Mouse (Mus musculus) bone marrow, adult 2 months (tissue): ENCODE results near the gene Prkci. TPM values are rescaled to one million over a fixed set of nuclear protein-coding genes. Genes with fewer than 3 reads are reported as not detected.

Experiments used
- H3K27ac ChIP-seq: fragments of 200-500 bp; 2 replicates; pipeline ENCODE4 v1.5.1; 2012; ENCODE audit warnings: low read depth, mild to moderate bottlenecking, control low read depth, inconsistent platforms, low read length; ENCODE audit not compliant: control insufficient read depth, poor library complexity, insufficient read depth
- H3K4me1 ChIP-seq: fragments of 200-500 bp; 2 replicates; pipeline ENCODE4 v1.6.1; 2011; ENCODE audit warnings: low read length; ENCODE audit not compliant: control insufficient read depth, insufficient read depth
- H3K4me3 ChIP-seq: fragments of 200-500 bp; replicated peaks from 2 replicates; pipeline ENCODE3; 2011; ENCODE audit warnings: mild to moderate bottlenecking, low read depth, low read length, control low read depth; ENCODE audit not compliant: control insufficient read depth
- CTCF ChIP-seq: fragments of 200-500 bp; IDR thresholded peaks from 2 replicates; pipeline ENCODE4 v1.5.1; 2011; ENCODE audit warnings: low read length, control low read depth; ENCODE audit not compliant: control insufficient read depth, insufficient read depth
- POLR2A ChIP-seq: fragments of 200-500 bp; IDR thresholded peaks from 2 replicates; pipeline ENCODE4 v1.6.1; 2011; ENCODE audit warnings: low read depth, mild to moderate bottlenecking, control low read depth, low read length, borderline replicate concordance; ENCODE audit not compliant: control insufficient read depth
- WGBS: fragments of 180-500 bp; shearing (Covaris S2); methylation state at CpG from one replicate; pipeline ENCODE4 v1.1.7; 2018; 5-methylcytosine and 5-hydroxymethylcytosine counted together
- polyA plus RNA-seq: library from polyadenylated mRNA; stranded (reverse); fragments of >200 nt; gene quantifications from 2 replicates; pipeline ENCODE4 v1.2.4, GENCODE M21; 2011; ENCODE audit warnings: low replicate concordance; ENCODE audit not compliant: missing spikeins, insufficient read depth, insufficient read length

Prkci gene
- polyA plus RNA-seq, 1 experiment: 9.0 TPM

- no peak overlapping the region for H3K4me3 ChIP-seq
- 83% methylated on average over 5 of the region's 5 CpGs for WGBS
- H3K27ac ChIP-seq: no peak overlapping the region
- TF ChIP-seq CTCF: no peak
- TF ChIP-seq POLR2A: no peak
- H3K4me1 ChIP-seq: no peaks in the 10 kb centered on the region; the same call in 1 of the 2 replicates
Observed at GRCm38 (mm10) chr3:31019793-31020447, 24.4 kb downstream of the Prkci start.

- Histone ChIP-seq H3K27ac (no peak overlapping the region), H3K4me1 (no peaks in the 10 kb centered on the region; the same call in 1 of the 2 replicates), H3K4me3 (no peak overlapping the region)
- WGBS: 81% methylated on average over 4 of the region's 4 CpGs
- no peak for TF ChIP-seq CTCF
- TF ChIP-seq POLR2A: no peak
Observed at GRCm38 (mm10) chr3:31020656-31021055, 25.1 kb downstream of the Prkci start.

GRCm38 (mm10) chr3:31022895-31023436 is 27.4 kb downstream of the Prkci start:
- no peak for TF ChIP-seq POLR2A
- no peak for TF ChIP-seq CTCF
- H3K4me3 ChIP-seq: no peak overlapping the region
- no peaks in the 10 kb centered on the region for H3K4me1 ChIP-seq
- H3K27ac ChIP-seq: no peak overlapping the region
- 85% methylated on average over 7 of the region's 7 CpGs for WGBS

- TF ChIP-seq POLR2A: no peak
- TF ChIP-seq CTCF: no peak
- Histone ChIP-seq H3K27ac (no peak overlapping the region), H3K4me3 (no peak overlapping the region), H3K4me1 (no peaks in the 10 kb centered on the region; the same call in 1 of the 2 replicates)
- WGBS: 85% methylated on average over 8 of the region's 8 CpGs
Observed at GRCm38 (mm10) chr3:31027718-31028117, 32.2 kb downstream of the Prkci start.

- H3K4me1 ChIP-seq: no peaks in the 10 kb centered on the region; the same call in 1 of the 2 replicates
- no peak overlapping the region for H3K4me3 ChIP-seq
- no peak for TF ChIP-seq CTCF
- no peak for TF ChIP-seq POLR2A
- WGBS: 92% methylated on average over 9 of the region's 9 CpGs
- no peak overlapping the region for H3K27ac ChIP-seq
Observed at GRCm38 (mm10) chr3:31031621-31032020, 36.1 kb downstream of the Prkci start.

GRCm38 (mm10) chr3:31033644-31034043 is 38.1 kb downstream of the Prkci start:
- Histone ChIP-seq H3K4me3 (no peak overlapping the region), H3K27ac (no peak overlapping the region), H3K4me1 (no peaks in the 10 kb centered on the region; the same call in 1 of the 2 replicates)
- 77% methylated on average over 3 of the region's 3 CpGs for WGBS
- TF ChIP-seq CTCF (no peak), POLR2A (no peak)

GRCm38 (mm10) chr3:31037851-31038250 is 42.3 kb downstream of the Prkci start:
- TF ChIP-seq CTCF: no peak
- no peak for TF ChIP-seq POLR2A
- WGBS: 52% methylated on average over 13 of the region's 13 CpGs
- Histone ChIP-seq H3K4me1 (no peaks in the 10 kb centered on the region; the same call in 1 of the 2 replicates), H3K4me3 (no peak overlapping the region), H3K27ac (no peak overlapping the region)

GRCm38 (mm10) chr3:31038689-31039088 is 43.1 kb downstream of the Prkci start:
- TF ChIP-seq POLR2A (no peak), CTCF (no peak)

GRCm38 (mm10) chr3:31042992-31043391 is 47.4 kb downstream of the Prkci start:
- Histone ChIP-seq H3K4me3 (no peak overlapping the region), H3K27ac (no peak overlapping the region), H3K4me1 (no peaks in the 10 kb centered on the region)
- TF ChIP-seq POLR2A (no peak), CTCF (no peak)
- WGBS: 86% methylated on average over 2 of the region's 2 CpGs

More at GRCm38 (mm10) chr3:31038689-31039088, 43.1 kb downstream of the Prkci start:
- no peak overlapping the region for H3K27ac ChIP-seq
- 79% methylated on average over 10 of the region's 10 CpGs for WGBS
- H3K4me1 ChIP-seq: no peaks in the 10 kb centered on the region
- no peak overlapping the region for H3K4me3 ChIP-seq
